Mouse (Mus musculus) ES-Bruce4 (cell line): Measurements from ENCODE around the gene Nfib. TPM values are rescaled to one million over a fixed set of nuclear protein-coding genes. Genes with fewer than 3 reads are reported as not detected.

Experiments
- H3K27ac ChIP-seq: 2 replicates; pipeline ENCODE4 v1.5.1; 2012; ENCODE audit warnings: low read length, inconsistent platforms; ENCODE audit not compliant: insufficient read depth
- H3K27me3 ChIP-seq: 2 replicates; pipeline ENCODE4 v1.6.1; 2012; ENCODE audit warnings: mild to moderate bottlenecking, low read length, inconsistent platforms; ENCODE audit not compliant: control insufficient read depth, poor library complexity, insufficient read depth, severe bottlenecking
- H3K36me3 ChIP-seq: 2 replicates; pipeline ENCODE4 v1.6.1; 2012; ENCODE audit warnings: inconsistent platforms, mild to moderate bottlenecking, low read length, moderate library complexity; ENCODE audit not compliant: control insufficient read depth, poor library complexity, insufficient read depth, severe bottlenecking
- H3K4me1 ChIP-seq: one replicate; pipeline ENCODE4 v1.8.1; 2011; ENCODE audit warnings: low read length; ENCODE audit not compliant: control insufficient read depth, insufficient read depth
- H3K4me3 ChIP-seq: 2 replicates; pipeline ENCODE4 v1.5.1; 2011; ENCODE audit warnings: low read depth, mild to moderate bottlenecking, low read length
- H3K9ac ChIP-seq: 2 replicates; pipeline ENCODE4 v1.6.1; 2012; ENCODE audit warnings: low read depth, mild to moderate bottlenecking, inconsistent platforms; ENCODE audit not compliant: poor library complexity, severe bottlenecking
- H3K9me3 ChIP-seq: replicated peaks from 2 replicates; pipeline ENCODE4 v1.6.1; 2012; ENCODE audit warnings: mild to moderate bottlenecking, low read length, inconsistent platforms; ENCODE audit not compliant: control insufficient read depth, poor library complexity, insufficient read depth, severe bottlenecking
- CTCF ChIP-seq: IDR thresholded peaks from one replicate; pipeline ENCODE4 v1.8.1; 2011; ENCODE audit warnings: low read depth, low read length
- EP300 ChIP-seq: IDR thresholded peaks from 2 replicates; pipeline ENCODE4 v1.6.1; 2011; ENCODE audit warnings: low read depth, low read length; ENCODE audit not compliant: insufficient read depth
- POLR2A ChIP-seq: IDR thresholded peaks from one replicate; pipeline ENCODE4 v1.8.1; 2011; ENCODE audit warnings: low read length; ENCODE audit not compliant: insufficient read depth
- polyA plus RNA-seq: library from polyadenylated mRNA; stranded (reverse); fragments of >200 nt; gene quantifications from 2 replicates; pipeline ENCODE4 v1.2.4, GENCODE M21; 2011; ENCODE audit warnings: low read depth; ENCODE audit not compliant: missing spikeins, insufficient read depth, insufficient read length

Nfib gene
- polyA plus RNA-seq, 1 experiment = 4.6 TPM

DNA sequence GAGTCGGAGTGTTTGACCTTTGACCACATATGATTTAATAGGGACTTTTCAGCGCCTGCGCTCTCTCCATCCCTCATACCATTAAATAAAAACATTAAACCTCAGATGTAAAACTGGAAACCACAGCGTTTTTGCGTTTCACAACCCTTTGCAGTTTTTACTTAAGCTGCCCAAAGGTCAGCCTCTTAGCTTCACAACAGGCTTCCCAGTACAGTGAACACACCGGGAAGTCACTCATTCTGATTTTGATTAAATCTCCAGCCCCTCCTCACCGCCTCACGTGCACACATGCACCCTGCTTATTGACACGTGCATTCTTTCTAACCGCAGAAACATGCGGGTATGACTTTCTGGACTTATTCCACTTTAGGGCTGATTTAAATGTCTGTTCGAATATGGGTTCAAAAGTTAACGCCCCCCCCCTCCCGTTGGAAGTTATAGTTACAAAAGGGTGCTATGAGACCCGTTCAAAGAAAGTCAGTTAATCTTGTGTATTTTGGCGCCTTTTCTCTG lies 194.5 kb downstream of the Nfib start:
- Histone ChIP-seq H3K9me3 (no peaks in the 10 kb centered on the region), H3K9ac (peak overlapping the region; percentile 26), H3K27me3 (no peaks in the 10 kb centered on the region), H3K27ac (peak overlapping the region; percentile 26; the same call in 1 of the 2 replicates), H3K4me1 (peaks cover 2% of the 10 kb centered on the region), H3K4me3 (no peak overlapping the region), H3K36me3 (no peaks in the 10 kb centered on the region)
- no peak for TF ChIP-seq CTCF
- TF ChIP-seq POLR2A = no peak
- no peak for TF ChIP-seq EP300

GRCm38 (mm10) chr4:82509771-82510170 lies 195.8 kb downstream of the Nfib start:
- H3K27ac ChIP-seq = no peak overlapping the region
- TF ChIP-seq POLR2A (no peak), CTCF (no peak), EP300 (no peak)
- no peak overlapping the region for H3K4me3 ChIP-seq
- H3K27me3 ChIP-seq = no peaks in the 10 kb centered on the region
- no peaks in the 10 kb centered on the region for H3K9me3 ChIP-seq
- H3K36me3 ChIP-seq = no peaks in the 10 kb centered on the region
- no peak overlapping the region for H3K9ac ChIP-seq
- H3K4me1 ChIP-seq = peaks cover 2% of the 10 kb centered on the region

DNA sequence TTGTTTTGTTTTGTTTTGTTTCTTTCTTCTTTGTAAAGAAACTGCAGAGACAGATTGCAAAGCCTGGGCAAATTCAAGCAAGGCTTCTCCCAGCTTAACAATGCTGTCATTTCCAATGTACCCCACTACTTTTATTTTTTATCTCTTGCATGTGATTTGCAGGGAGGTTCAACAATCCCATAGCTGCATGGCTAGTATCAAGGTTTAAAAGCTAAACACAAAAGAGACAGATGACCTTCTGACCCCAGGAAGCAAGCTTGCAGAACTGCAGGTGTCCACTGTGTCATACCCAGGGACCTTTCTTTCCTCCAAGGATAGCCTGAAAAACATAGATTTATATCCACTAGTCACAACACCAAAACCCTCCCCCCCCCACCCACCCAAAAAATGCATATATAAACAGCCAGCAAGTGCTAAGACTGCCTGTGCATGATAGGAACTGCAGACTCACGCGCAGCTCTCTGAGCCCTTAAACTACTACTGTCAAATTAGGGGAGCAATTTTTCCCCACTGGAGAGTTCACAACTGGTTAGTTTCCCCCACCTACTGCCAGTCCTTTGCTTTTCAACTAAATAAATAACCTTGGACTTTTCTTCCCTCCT lies 196.3 kb downstream of the Nfib start:
- Histone ChIP-seq H3K4me3 (no peak overlapping the region), H3K36me3 (no peaks in the 10 kb centered on the region), H3K27ac (no peak overlapping the region), H3K27me3 (no peaks in the 10 kb centered on the region), H3K9ac (no peak overlapping the region), H3K4me1 (peaks cover 2% of the 10 kb centered on the region), H3K9me3 (no peaks in the 10 kb centered on the region)
- TF ChIP-seq EP300 (no peak), CTCF (no peak), POLR2A (no peak)

DNA sequence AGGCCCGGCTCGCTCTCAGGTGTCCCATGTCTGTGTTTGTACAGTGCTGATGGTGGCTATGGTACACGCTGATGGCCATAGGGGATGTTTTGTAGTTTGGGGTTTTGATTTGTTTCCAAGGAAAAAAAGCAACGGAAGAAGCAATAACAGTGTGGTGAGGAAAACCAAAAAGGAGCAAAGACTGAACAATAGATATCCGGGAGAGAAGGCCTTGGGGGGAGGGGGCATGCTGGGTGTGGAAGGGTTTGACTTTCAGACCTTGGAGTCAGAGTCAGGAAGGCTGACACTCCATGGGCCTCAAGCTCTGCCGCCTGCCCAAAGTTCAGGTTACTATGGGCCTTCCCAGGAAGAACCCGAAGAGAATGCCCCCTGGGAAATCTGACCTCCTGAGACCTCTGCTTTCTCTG lies 197.3 kb downstream of the Nfib start:
- H3K9me3 ChIP-seq = no peaks in the 10 kb centered on the region
- 0 out of 2 replicates have a peak, but pooled peaks have one; percentile 36 for TF ChIP-seq EP300
- TF ChIP-seq POLR2A = no peak
- H3K27me3 ChIP-seq = no peaks in the 10 kb centered on the region
- peaks cover 2% of the 10 kb centered on the region for H3K4me1 ChIP-seq
- H3K9ac ChIP-seq = peak overlapping the region; percentile 93; the same call in 1 of the 2 replicates
- H3K27ac ChIP-seq = peak overlapping the region; percentile 82
- no peaks in the 10 kb centered on the region for H3K36me3 ChIP-seq
- H3K4me3 ChIP-seq = no peak overlapping the region

DNA sequence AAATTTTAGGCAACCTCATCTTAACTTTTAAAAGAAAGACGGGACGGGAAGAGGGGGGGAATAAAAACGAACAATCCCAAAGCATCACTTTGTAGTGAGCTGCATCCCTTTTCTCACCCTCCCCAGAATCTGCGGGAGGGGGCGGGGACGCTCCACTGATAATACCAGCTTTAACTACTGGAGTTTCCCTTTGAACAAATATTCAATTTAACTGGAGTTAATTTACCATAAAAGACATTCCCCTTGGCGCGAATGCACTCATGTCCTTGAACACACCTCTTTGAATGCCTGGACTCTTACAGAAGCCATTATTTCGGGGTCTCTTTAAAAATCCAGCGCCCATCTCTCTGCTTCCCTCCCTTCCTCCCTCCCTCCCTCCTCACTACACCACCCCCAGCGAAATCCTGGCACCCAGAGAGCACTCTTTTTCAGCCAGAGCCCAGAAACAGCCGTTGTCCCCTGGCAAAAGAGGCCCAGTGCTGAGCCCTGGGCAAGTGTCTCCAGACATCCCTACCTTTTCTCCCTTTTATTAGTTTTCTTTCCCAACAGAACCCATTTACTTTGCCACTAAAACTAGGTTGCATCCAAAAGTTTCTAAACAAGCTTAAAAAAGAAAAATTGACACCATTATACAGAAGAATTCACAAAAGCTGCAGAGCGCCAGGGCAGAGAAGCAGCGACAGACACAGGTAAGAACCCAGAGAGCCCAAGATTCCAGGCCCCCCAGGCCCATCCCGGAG lies 197.8 kb downstream of the Nfib start:
- Histone ChIP-seq H3K27ac (peak overlapping the region; percentile 82), H3K36me3 (no peaks in the 10 kb centered on the region), H3K4me3 (0 out of 2 replicates have a peak overlapping the region, but pooled peaks have one; percentile 15), H3K4me1 (peaks cover 2% of the 10 kb centered on the region), H3K27me3 (no peaks in the 10 kb centered on the region), H3K9me3 (no peaks in the 10 kb centered on the region), H3K9ac (peak overlapping the region; percentile 93)
- TF ChIP-seq CTCF (no peak), POLR2A (no peak), EP300 (no peak)
